Mouse (Mus musculus) CH12.LX (cell line): ENCODE measurements around the gene Tfap2e.

Experiments used
- CHD2 ChIP-seq: IDR thresholded peaks from 2 replicates; pipeline ENCODE4 v1.6.1; 2011; ENCODE audit warnings: low read length, improper control_type of control experiment
- CTCF ChIP-seq, 2 experiments: IDR thresholded peaks in 1 of 2; conservative IDR thresholded peaks in 1 of 2; 2 replicates each; pipeline ENCODE4 v1.5.1; 2011 to 2012; ENCODE audit warnings: low read depth in 2 of 2, low read length in 2 of 2, improper control_type of control experiment in 1 of 2, inconsistent platforms in 1 of 2, mild to moderate bottlenecking in 1 of 2, moderate library complexity in 1 of 2
- ELF1 ChIP-seq: IDR thresholded peaks from 2 replicates; pipeline ENCODE4 v1.6.1; 2014; ENCODE audit warnings: low read depth, mild to moderate bottlenecking, inconsistent platforms, low read length, improper control_type of control experiment
- EP300 ChIP-seq: IDR thresholded peaks from 2 replicates; pipeline ENCODE4 v1.6.1; 2011; ENCODE audit warnings: low read length, improper control_type of control experiment
- JUND ChIP-seq: conservative IDR thresholded peaks from 2 replicates; pipeline ENCODE4 v1.6.1; 2011; ENCODE audit warnings: low read depth, low read length, improper control_type of control experiment
- KAT2A ChIP-seq: IDR thresholded peaks from 2 replicates; pipeline ENCODE4 v1.6.1; 2012; ENCODE audit warnings: low read length, improper control_type of control experiment, inconsistent platforms; ENCODE audit not compliant: insufficient replicate concordance
- MAFK ChIP-seq: IDR thresholded peaks from 2 replicates; pipeline ENCODE4 v1.6.1; 2011; ENCODE audit warnings: low read length, improper control_type of control experiment; ENCODE audit not compliant: insufficient replicate concordance
- MAX ChIP-seq: IDR thresholded peaks from 2 replicates; pipeline ENCODE4 v1.6.1; 2011; ENCODE audit warnings: low read length, improper control_type of control experiment
- POLR2A ChIP-seq: IDR thresholded peaks from 2 replicates; pipeline ENCODE4 v1.6.1; 2011; ENCODE audit warnings: low read depth, mild to moderate bottlenecking, improper control_type of control experiment, low read length
- RAD21 ChIP-seq: IDR thresholded peaks from 2 replicates; pipeline ENCODE4 v1.6.1; 2011; ENCODE audit warnings: low read depth, mild to moderate bottlenecking, low read length, improper control_type of control experiment, moderate library complexity
- SIN3A ChIP-seq: IDR thresholded peaks from 2 replicates; pipeline ENCODE4 v1.6.1; 2012; ENCODE audit warnings: low read length, improper control_type of control experiment, inconsistent platforms
- ZNF384 ChIP-seq: IDR thresholded peaks from 2 replicates; pipeline ENCODE4 v1.6.1; 2012; ENCODE audit warnings: low read depth, low read length, improper control_type of control experiment, inconsistent platforms

DNA sequence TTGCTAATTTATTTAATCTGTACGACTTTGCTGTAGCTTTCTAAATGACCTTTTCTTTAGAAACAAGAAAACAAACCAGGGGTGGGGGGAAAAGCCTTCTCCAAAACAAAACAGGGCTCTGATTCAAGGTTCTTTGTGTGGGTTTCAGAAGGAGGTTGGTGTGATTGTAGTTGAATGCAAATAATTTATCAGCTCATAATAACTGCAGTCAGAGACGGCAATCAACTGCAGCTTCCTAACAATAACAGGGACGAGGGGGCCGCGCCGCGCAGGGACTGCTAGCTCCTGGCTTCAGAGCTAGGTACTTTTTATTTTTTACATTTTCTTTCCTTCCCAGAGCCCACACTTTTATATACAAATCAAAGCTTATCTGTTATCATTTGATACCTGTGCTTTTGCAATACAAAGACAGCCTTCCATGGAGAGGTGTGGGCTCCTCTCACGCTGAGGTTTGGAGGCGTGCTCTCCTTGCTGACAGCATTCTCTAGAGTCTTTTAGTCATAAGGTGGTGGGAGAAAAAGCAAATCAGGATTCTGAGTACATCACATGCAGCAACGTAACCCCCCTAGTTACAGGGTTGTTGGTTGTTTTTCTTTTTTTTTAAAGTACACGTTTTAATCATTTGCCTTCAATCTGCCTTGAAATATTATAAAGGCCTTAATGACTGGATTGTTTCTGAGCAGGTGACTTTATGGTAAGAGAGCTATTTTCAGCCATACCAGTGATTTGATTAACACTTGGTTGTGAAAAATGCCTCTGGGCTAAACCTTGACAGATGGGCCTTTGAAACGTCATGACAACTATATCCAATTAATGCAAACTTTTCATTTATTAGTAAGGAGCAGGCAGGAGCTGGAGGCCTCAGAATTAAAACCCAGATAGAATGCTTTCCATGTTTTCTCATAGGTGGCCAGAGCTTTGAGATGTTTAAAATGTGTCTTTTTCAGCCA lies 44.1 kb upstream of the Tfap2e start:
- TF ChIP-seq POLR2A (no peak), MAX (no peak), CHD2 (no peak), RAD21 (no peak), ZNF384 (no peak), ELF1 (no peak), KAT2A (no peak), EP300 (no peak), MAFK (no peak), SIN3A (no peak), CTCF (conservative IDR thresholded peaks at IDR 0.05 in 1 of 2, IDR thresholded peaks at IDR 0.05 in 1 of 2; ENCODE audit: low read depth in 2 of 2, low read length in 2 of 2) (no peak), JUND (no peak)
